Mouse (Mus musculus): Measurements from ENCODE around the gene Rad51b.

The Rad51b gene

GRCm38 (mm10) chr12:79527222-79527621 lies 230.1 kb downstream of the Rad51b start:
- no peak for DNase-seq (ENCODE audit: low read depth, low spot score)

GRCm38 (mm10) chr12:79530275-79530902 lies 233.3 kb downstream of the Rad51b start:
- DNase-seq (ENCODE audit: low read depth, low spot score) = no peak

- no peak for DNase-seq (ENCODE audit: low read depth, low spot score)
Measured at GRCm38 (mm10) chr12:79531809-79532798, 235.0 kb downstream of the Rad51b start.

- no peak for DNase-seq (ENCODE audit: low read depth, low spot score)
Measured at GRCm38 (mm10) chr12:79534778-79535177, 237.7 kb downstream of the Rad51b start.

GRCm38 (mm10) chr12:79535532-79536437 lies 238.7 kb downstream of the Rad51b start:
- DNase-seq (ENCODE audit: low read depth, low spot score) = no peak

GRCm38 (mm10) chr12:79540176-79540575 lies 243.1 kb downstream of the Rad51b start:
- DNase-seq (ENCODE audit: low read depth, low spot score) = no peak

- DNase-seq (ENCODE audit: low read depth, low spot score) = no peak
Measured at GRCm38 (mm10) chr12:79541581-79541980, 244.5 kb downstream of the Rad51b start.

- DNase-seq (ENCODE audit: low read depth, low spot score) = no peak
Measured at GRCm38 (mm10) chr12:79545063-79545462, 248.0 kb downstream of the Rad51b start.

GRCm38 (mm10) chr12:79547556-79547955 lies 250.5 kb downstream of the Rad51b start:
- no peak for DNase-seq (ENCODE audit: low read depth, low spot score)

GRCm38 (mm10) chr12:79548607-79549330 lies 251.7 kb downstream of the Rad51b start:
- DNase-seq (ENCODE audit: low read depth, low spot score) = peak; percentile 13

GRCm38 (mm10) chr12:79550049-79550682 lies 253.1 kb downstream of the Rad51b start:
- no peak for DNase-seq (ENCODE audit: low read depth, low spot score)

GRCm38 (mm10) chr12:79551274-79551673 lies 254.2 kb downstream of the Rad51b start:
- DNase-seq (ENCODE audit: low read depth, low spot score) = no peak

GRCm38 (mm10) chr12:79553056-79553455 lies 256.0 kb downstream of the Rad51b start:
- no peak for DNase-seq (ENCODE audit: low read depth, low spot score)

GRCm38 (mm10) chr12:79557904-79558303 lies 260.8 kb downstream of the Rad51b start:
- no peak for DNase-seq (ENCODE audit: low read depth, low spot score)

- peak; percentile 28 for DNase-seq (ENCODE audit: low read depth, low spot score)
Measured at GRCm38 (mm10) chr12:79558711-79559110, 261.6 kb downstream of the Rad51b start.

GRCm38 (mm10) chr12:79559410-79560015 lies 262.4 kb downstream of the Rad51b start:
- DNase-seq (ENCODE audit: low read depth, low spot score) = no peak

GRCm38 (mm10) chr12:79560084-79560699 lies 263.1 kb downstream of the Rad51b start:
- no peak for DNase-seq (ENCODE audit: low read depth, low spot score)

GRCm38 (mm10) chr12:79560893-79561292 lies 263.8 kb downstream of the Rad51b start:
- no peak for DNase-seq (ENCODE audit: low read depth, low spot score)

GRCm38 (mm10) chr12:79574159-79575040 lies 277.3 kb downstream of the Rad51b start:
- DNase-seq (ENCODE audit: low read depth, low spot score) = no peak
